Mouse (Mus musculus) megakaryocyte progenitor cell, adult 5-6 weeks (primary cell): ENCODE results near the gene Mybpc3. TPM values are rescaled to one million over a fixed set of nuclear protein-coding genes. Genes with fewer than 3 reads are reported as not detected.
"Not testable (repeated sequence)": the region's sequence is repeated elsewhere in the genome, so short reads cannot be mapped to it uniquely, and the experiment has no call there.

Experiments used
- ATAC-seq: replicated peaks from 2 replicates; pipeline ENCODE4 v1.8.0; 2016; ENCODE audit warnings: mild to moderate bottlenecking, moderate TSS enrichment, inconsistent platforms; ENCODE audit not compliant: poor library complexity
- total RNA-seq, 2 experiments: library from RNA; stranded (forward) in 1 of 2; stranded (reverse) in 1 of 2; fragments of 157-497, 149-512 nt in 1 of 2; fragments of 200-1000 nt in 1 of 2; gene quantifications; 2 replicates each; pipeline versions ENCODE4 v1.2.3 to v1.2.4; 2015 to 2017

The Mybpc3 gene
- total RNA-seq, 2 experiments from 2014 or later, result not detected

- peak; percentile 27 for ATAC-seq
Measured at GRCm38 (mm10) chr2:91086392-91087237, 31.3 kb upstream of the Mybpc3 start.

GRCm38 (mm10) chr2:91087453-91087852 is 30.5 kb upstream of the Mybpc3 start:
- 0 out of 2 replicates have a peak, but pooled peaks have one; percentile 4 for ATAC-seq

GRCm38 (mm10) chr2:91088987-91089386 is 29.0 kb upstream of the Mybpc3 start:
- peak; percentile 42 for ATAC-seq

- ATAC-seq, result no peak
Measured at GRCm38 (mm10) chr2:91090208-91090607, 27.7 kb upstream of the Mybpc3 start.

GRCm38 (mm10) chr2:91090827-91091226 is 27.1 kb upstream of the Mybpc3 start:
- no peak for ATAC-seq

- peak; percentile 84 for ATAC-seq
Measured at GRCm38 (mm10) chr2:91096524-91096923, 21.4 kb upstream of the Mybpc3 start.

GRCm38 (mm10) chr2:91097015-91097414 is 20.9 kb upstream of the Mybpc3 start:
- ATAC-seq, result peak; percentile 2; the same call in 1 of the 2 replicates

GRCm38 (mm10) chr2:91098156-91098555 is 19.8 kb upstream of the Mybpc3 start:
- ATAC-seq, result peak; percentile 47

GRCm38 (mm10) chr2:91101124-91101740 is 16.7 kb upstream of the Mybpc3 start:
- peak; percentile 80 for ATAC-seq

GRCm38 (mm10) chr2:91108156-91108555 is 9.8 kb upstream of the Mybpc3 start:
- ATAC-seq, result peak; percentile 76

GRCm38 (mm10) chr2:91109241-91109640 is 8.7 kb upstream of the Mybpc3 start:
- ATAC-seq, result no peak

- no peak for ATAC-seq
Measured at GRCm38 (mm10) chr2:91109807-91110385, 8.0 kb upstream of the Mybpc3 start.

- no peak for ATAC-seq
Measured at GRCm38 (mm10) chr2:91110429-91110828, 7.5 kb upstream of the Mybpc3 start.

GRCm38 (mm10) chr2:91111832-91112231 is 6.1 kb upstream of the Mybpc3 start:
- not testable (repeated sequence) for ATAC-seq

- ATAC-seq, result no peak
Measured at GRCm38 (mm10) chr2:91112491-91112890, 5.5 kb upstream of the Mybpc3 start.

GRCm38 (mm10) chr2:91113334-91113733 is 4.6 kb upstream of the Mybpc3 start:
- peak; percentile 58 for ATAC-seq

- ATAC-seq, result no peak
Measured at GRCm38 (mm10) chr2:91113852-91114251, 4.1 kb upstream of the Mybpc3 start.

- ATAC-seq, result peak; percentile 83
Measured at GRCm38 (mm10) chr2:91114781-91115577, 3.0 kb upstream of the Mybpc3 start.

GRCm38 (mm10) chr2:91115578-91115970 is 2.4 kb upstream of the Mybpc3 start:
- no peak for ATAC-seq

- ATAC-seq, result no peak
Measured at GRCm38 (mm10) chr2:91116842-91117241, 1.1 kb upstream of the Mybpc3 start.

GRCm38 (mm10) chr2:91118647-91119046 is 703 bp downstream of the Mybpc3 start:
- no peak for ATAC-seq
